Mouse (Mus musculus) thymus, postnatal 14 days (tissue): ENCODE results near the gene Nr2f2.

Experiments used
- DNase-seq: peaks from one replicate; pipeline ENCODE4 v3.0.0; 2021

Gene Nr2f2

DNA sequence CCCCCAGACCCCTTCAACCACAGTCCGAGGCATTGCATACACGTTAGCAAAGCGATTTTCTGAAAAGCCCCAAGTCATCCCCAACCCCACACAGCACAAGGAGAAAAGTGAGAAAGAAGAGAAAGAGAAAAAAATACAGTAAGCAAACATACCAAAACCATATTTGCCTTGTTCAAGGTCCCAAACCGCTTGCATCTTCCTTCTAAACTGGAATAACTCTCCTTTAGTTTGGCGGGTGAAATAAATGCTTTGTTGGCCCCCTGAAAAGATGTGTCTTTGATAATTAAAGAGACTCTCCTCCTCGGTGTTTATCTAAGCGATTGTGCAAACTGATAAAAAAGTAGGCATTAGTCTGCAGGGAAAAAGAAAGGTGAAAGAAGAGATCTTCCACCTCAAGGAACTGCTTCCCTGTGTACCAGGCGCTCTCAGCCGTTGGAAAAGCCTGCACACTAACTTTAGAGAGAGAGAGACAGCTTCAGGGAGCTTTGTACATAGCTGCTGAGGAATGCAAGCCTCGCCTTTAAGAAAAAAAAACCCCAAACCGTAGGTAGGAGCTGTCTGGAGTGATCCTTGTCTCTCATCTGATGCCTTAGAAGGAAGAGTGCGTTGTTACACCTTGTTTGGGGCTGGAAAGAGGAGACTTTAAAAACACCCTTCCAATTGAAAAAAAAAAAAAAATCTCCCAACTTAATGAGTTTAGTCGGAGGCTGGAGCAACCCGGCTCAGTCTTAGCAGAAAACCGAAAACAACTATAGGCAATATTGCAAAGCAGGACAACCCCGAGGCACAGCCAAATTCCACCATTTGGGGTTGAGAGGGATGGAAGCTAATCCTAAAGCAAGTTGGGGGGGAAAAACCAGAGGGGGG is at the start of gene Nr2f2:
Gene Nr2f2, minus strand, starts transcription at position 795 of the 867 bp plus-strand sequence.
- DNase-seq = no peak

DNA sequence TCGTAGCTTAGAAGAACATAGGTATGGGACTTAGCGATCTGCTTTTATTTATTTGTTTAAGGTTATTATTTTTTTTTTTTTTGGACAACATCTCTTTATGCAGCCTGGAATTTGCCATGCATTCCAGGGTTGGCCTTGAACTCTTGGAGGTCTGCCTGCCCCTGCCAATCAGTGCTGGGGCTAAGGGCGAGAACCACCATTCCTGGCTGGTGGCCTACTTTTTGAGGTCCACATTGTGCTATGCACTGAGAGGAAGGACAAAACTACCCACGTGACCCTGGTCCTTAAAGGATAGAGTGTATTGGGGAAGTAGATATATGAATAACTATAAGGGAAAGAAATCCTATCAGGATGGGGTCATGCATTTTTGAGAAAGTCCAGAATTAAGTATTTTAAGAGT is 47.9 kb upstream of the Nr2f2 start:
- DNase-seq = no peak

DNA sequence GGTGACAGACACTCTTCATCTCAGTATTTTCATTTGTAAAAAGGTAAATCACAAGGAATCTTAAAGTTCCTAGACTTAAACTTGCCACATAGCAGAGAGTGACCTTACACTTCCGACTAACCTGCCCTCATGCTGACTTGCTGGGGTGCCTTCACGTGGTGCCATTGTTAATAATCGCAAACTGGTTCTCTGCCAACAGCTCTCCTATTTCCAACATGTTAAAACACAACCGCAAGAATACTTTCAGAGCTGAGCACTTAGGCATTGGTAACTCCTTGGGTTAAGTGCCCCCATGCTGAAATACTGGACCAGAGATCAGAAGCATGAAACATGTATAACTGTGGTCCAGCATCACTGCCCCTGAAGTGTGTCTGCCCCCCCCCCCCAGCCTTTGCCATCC is 47.1 kb upstream of the Nr2f2 start:
- DNase-seq = no peak

DNA sequence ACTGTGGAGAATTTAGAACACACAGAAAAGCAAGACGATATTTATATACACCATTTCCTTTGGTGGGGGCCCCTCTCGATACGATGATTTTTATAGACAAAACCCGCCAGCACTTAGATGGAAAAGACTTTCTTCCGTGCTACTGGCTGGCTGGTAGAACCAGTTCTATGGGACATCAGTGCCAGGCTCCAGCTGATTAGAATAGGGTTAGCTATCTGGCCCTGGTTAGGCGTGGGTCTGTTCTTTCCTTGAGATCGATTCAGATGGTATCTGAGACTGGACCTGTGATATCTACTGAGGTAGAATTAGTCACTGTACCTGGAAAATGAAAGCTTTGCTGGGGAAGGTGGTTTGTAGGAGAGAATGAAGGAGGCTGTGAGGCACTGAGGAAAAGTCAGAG is 46.4 kb upstream of the Nr2f2 start:
- no peak for DNase-seq

DNA sequence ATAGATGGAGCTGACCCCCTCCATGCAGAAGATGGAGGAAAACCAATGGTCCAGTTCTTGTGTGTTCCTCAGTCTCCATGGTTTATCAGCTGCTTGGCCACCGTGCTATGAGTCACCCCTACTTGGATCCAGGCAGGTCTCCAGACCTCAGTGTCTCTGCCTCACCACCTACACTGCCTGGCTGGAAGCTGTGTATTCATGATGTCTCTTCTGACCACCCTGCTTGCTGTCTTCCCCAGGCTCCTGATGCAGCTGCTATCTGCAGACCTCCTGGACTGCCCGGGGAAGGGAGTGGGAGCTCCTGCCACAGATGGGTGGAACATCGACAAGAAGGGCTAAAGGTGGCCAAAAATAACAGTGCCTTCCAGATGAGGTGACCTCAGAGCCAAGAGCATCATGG is 43.8 kb upstream of the Nr2f2 start:
- DNase-seq = no peak

DNA sequence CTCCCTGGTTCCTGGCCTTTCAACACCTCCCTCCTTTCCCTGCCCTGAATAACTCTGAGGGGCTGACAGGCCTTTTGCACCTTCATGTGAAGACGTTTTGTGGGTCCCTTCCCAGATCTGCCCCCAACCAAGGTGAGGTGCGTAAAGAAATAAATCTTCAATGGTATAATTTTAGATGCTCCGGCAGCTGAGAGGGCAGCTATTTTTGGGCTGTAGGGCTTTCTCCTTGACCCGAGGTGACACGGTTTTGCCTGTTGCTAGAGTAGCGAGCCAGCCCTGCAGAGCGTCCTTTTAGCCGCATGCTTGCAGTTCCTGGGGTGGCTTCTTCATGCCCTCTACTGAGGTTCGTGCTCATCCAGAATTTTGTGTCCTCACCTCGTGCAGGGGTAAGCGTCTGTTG is 43.4 kb upstream of the Nr2f2 start:
- DNase-seq = no peak

DNA sequence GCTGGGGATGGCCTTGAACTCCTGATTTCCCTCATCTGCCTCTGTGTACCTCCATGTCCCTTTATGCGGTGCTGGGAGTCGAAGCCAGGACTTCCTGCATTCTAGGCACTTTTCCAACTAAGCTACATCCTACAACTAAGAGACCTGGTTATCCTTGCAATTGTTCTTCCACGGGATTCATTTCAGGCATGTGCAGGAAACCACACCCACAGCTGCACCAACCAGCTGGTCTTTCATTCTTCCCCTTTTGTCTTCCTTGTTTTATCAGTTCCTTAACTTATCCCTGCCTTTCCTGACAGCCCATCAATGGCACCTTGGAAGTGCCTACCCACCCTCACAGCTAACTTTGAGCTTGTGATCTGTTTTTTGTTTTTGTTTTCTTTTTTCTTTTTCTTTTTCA is 42.3 kb upstream of the Nr2f2 start:
- DNase-seq = no peak

DNA sequence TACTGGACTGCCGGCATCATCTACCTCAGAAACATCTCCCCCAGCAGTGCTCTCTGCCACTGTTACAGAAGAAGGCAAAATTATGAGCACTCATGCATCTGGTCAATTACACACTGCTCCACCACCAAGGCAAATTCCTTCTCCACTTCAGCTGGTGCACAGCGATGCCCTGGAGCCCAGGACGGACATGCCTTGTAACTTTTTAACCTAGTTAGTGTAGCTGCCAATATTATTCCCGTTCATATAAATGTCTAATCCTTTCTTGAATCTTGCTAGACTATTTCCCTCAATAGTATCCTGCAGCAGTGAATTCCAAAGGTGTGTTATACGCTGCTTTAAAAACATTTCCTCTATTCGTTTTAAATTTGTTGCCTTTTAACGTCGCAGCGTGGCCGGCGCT is 40.6 kb upstream of the Nr2f2 start:
- no peak for DNase-seq

GRCm38 (mm10) chr7:70406527-70406926 is 40.0 kb upstream of the Nr2f2 start:
- DNase-seq = no peak

DNA sequence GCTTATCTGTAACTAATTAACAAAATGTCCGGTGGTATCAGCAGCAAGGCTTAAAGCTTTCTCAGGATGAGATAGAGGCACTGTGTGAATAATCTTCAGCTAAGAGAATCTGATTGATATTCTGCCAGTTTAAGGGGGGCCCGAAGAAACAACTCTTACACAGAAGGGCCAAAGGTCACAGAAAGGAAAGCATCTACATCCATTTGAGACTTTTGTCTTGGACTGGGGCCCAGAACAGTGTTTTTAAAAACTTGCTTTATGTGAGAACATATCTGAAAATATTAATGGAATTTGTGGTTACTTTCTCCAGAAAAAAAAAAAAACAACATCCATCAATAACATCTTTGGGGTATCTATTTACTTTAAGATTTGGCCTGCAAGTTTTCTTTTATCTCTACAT is 38.9 kb upstream of the Nr2f2 start:
- DNase-seq = no peak

- DNase-seq = no peak
Observed at GRCm38 (mm10) chr7:70382828-70383227, 16.3 kb upstream of the Nr2f2 start.

- DNase-seq = no peak
Observed at GRCm38 (mm10) chr7:70381409-70382244, 15.1 kb upstream of the Nr2f2 start.

DNA sequence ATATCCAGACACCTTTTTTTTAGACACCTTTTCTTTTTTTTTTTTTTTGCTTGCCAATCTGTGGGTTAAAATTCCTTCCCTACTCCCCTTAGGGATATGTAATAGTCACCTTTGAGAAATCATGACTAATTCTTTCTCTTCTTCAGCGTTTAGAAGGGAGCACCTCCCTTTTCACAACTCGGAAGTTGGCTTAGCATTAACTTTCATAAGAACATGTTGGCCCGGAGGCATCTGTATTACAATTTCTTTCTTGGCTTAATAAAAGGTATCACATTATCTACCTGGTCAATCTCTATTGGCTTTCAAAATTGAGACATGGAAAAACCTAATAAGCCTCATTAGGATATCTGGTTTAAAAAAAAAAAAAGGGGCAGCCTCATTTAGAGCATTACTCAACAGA is 14.4 kb upstream of the Nr2f2 start:
- no peak for DNase-seq

DNA sequence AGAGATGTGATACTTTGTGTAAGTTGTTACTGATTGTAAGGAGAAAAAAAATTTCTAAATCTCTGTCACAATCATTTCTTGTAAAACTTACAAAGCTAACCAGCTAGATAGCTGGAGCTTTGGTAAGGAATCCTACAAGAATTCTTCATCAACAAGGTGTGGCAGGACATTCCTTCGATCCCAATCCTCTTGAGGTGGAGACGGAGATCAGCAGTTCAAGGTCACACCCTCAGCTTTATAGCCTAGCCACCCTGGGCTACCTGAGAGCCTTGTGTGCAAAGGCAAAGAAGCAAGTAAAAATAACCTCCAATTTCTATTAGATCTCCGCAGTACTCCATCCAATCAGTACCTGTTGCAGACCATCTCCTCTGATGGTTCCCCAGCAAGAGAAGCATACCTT is 13.7 kb upstream of the Nr2f2 start:
- no peak for DNase-seq

GRCm38 (mm10) chr7:70370552-70371262 is 4.2 kb upstream of the Nr2f2 start:
- DNase-seq = no peak

GRCm38 (mm10) chr7:70369731-70370551 is 3.4 kb upstream of the Nr2f2 start:
- DNase-seq = no peak

DNA sequence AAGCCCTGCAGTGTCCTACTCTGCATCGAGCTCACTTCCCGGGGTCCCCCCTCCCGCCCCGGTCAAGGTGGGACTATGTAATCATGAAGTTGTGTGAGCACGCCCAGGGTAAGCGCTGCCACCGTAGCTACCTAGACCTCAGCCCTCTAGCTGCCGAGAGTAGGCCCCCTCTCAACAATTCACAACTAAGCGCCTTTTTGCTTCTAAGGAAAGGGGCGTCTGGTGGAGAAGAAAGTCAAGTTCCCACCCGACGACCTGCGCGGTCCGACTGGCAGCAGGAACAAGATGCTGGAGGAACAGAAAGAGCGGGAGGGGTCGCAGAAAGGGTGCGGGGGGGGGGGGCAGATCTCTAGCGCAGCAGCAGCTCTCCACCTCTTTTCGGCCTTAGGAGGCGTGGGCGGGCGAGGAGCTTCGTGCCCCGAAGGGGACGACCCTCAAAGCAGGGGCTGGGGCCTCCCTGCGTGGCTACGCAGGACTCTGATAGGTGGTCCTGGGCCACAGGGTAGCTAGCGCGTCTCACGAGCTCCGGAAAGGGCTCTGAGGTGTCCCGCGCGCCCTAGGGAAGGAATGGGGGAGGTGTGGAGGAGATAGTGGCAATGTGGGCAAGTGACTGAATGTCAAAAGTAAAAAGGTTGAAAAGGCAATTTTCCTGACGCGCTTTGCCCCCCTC is 2.7 kb upstream of the Nr2f2 start:
- no peak for DNase-seq

DNA sequence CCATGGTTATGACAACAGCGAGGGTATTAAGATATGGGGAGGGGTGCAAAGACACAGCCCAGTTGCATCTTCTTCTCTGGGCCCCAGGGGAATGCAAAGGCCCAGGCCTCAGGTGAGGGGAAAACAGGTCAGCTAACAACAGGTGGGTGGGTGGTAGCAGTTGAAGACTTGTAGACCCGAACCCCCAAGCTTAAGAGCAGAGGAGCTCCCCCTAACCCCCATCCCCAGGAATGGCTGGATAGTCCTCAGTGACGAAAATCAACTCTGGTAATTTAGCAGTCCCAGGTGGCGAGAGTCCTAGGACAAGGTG is 2.2 kb upstream of the Nr2f2 start:
- DNase-seq = no peak

GRCm38 (mm10) chr7:70368268-70368655 is 1.7 kb upstream of the Nr2f2 start:
- DNase-seq = no peak

- no peak for DNase-seq
Observed at GRCm38 (mm10) chr7:70367591-70368267, 1.2 kb upstream of the Nr2f2 start.

DNA sequence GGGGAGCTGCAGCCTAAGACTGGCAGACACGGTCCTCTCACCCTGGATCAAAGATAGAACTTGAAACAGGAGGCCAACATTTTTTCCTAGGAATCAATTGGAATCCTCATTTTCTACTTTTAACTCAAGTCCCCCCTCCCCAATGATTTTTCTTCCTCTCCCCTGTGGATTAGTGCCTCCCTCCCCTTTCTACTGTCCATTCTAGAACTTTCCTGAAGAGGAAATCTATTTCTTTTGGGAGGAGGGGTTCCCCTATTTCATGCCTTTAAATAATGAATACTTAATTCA is 217 bp upstream of the Nr2f2 start:
- no peak for DNase-seq

DNA sequence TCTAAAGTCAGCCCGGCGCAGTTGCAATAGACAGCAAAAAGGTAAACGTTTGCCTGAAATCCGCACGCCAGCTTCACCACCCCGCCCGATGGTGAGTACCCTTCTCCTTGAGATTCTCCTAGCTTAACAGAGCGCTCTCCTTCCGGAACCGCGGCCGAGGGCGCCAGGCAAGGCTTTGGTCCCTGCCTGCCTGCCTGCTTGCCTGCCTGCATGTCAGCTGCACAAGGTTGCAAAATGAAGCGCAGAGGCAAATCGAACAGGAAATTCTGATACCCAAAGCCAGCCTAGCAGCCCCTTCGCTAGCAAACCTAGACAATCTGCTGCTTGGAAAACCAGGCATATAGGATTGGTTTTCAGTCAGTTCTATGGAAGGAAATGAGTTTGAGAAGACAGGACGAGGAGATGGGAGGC is 1.1 kb downstream of the Nr2f2 start:
- no peak for DNase-seq
